Mouse (Mus musculus) heart, postnatal 36 days (tissue): ENCODE results near the gene Ctnna2. TPM values are rescaled to one million over a fixed set of nuclear protein-coding genes. Genes with fewer than 3 reads are reported as not detected.
A peak's percentile ranks its signal among the peaks of the same experiment; 100 is the strongest.

Source experiments
- DNase-seq, 2 experiments: peaks; one replicate each; pipeline ENCODE4 v3.0.0; 2021 to 2022
- intact Hi-C: fragments of 180-260 bp; cut with DNase I; formaldehyde crosslinking; loops from one replicate; pipeline ENCODE4 v1.15.1; 2025
- total RNA-seq, 2 experiments: library from RNA; stranded (reverse); gene quantifications; 2 replicates each; pipeline ENCODE4 v1.2.3; 2021

The Ctnna2 gene
- total RNA-seq, 2 experiments from 2014 or later, result not detected

- no peak for DNase-seq
- intact Hi-C loops, result no loop called here
Measured at GRCm38 (mm10) chr6:77324748-77325147, 654.8 kb downstream of the Ctnna2 start.

DNA sequence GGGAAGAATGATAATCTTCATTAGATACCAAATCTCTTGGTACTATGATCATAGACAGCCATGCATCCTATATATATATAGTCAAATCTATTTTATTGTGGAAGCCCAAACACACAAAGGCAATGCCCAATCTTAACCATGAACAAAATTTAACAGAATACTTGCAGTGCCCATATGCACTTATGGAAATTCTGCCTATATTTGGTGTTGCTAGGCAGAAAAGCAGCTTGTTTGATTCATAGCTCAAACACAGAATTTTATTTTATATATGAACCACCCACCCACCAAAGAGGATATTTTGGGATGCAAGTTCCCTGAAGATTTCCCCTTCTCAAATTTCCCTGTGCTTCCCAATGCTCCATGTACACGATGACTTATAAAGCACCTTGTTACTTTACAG is 655.2 kb downstream of the Ctnna2 start:
- intact Hi-C loops, result no loop called here
- DNase-seq, result no peak

GRCm38 (mm10) chr6:77306796-77307195 is 672.7 kb downstream of the Ctnna2 start:
- intact Hi-C loops, result no loop called here
- DNase-seq, result no peak

GRCm38 (mm10) chr6:77301305-77301704 is 678.2 kb downstream of the Ctnna2 start:
- intact Hi-C loops, result no loop called here
- DNase-seq, result no peak

DNA sequence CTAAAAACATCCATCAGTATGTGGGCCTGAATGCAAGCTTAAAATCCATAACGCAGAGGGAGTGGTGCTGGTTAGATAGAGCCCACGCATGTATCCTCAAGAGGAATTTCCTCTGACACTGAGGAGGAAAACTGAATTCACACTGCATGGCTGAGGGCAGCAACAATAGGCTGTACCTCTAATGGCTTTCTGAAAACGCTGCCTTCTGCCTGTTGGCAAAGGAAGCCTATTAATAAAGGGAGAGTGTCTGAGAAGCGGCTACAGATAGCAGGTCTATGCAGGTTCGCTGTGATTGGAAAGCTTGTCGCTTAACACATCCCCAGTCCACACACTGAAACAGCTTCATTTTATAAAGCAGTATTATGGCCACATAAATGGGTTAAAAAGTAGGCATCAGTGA is 688.1 kb downstream of the Ctnna2 start:
- DNase-seq, result no peak
- intact Hi-C loops, result no loop called here

DNA sequence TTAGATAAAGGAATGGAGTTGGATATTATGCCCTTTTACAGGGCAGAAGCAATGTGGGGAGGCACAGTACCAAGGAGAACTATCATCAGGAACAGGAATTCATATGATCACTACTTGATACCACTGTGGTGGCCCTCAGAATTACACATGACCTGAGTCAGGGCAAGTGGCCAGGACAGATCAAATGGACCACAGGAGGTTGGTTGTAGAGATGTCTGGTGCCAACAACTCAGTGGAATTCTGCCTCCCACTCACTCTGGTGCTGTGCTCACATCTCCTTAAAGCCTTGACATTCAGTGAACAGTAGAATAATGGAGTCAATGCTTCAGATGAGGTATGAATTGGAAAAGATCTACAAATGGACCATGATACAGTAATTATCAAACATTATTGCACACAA is 691.1 kb downstream of the Ctnna2 start:
- no peak for DNase-seq
- intact Hi-C loops, result no loop called here

DNA sequence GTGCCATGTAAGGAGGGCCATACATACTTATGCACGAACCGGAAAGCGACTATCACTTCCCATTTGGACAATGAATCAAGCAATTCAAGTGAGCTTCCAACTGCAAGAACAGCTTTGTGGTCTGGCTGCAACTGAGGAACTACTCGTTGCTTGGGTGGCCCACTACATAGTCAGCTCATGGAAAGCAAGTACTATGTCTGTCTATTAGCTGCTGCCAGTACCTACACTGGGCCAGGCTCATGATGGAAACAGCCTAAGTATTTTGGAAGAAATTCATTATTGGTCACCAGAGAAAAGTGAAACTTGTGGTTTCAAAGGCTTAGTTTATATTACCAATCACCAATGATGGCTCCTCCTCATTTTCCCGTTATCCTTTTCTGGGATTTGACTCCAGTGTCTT is 693.2 kb downstream of the Ctnna2 start:
- intact Hi-C loops, result no loop called here
- DNase-seq, result no peak

GRCm38 (mm10) chr6:77278794-77279193 is 700.7 kb downstream of the Ctnna2 start:
- intact Hi-C loops, result no loop called here
- no peak for DNase-seq

DNA sequence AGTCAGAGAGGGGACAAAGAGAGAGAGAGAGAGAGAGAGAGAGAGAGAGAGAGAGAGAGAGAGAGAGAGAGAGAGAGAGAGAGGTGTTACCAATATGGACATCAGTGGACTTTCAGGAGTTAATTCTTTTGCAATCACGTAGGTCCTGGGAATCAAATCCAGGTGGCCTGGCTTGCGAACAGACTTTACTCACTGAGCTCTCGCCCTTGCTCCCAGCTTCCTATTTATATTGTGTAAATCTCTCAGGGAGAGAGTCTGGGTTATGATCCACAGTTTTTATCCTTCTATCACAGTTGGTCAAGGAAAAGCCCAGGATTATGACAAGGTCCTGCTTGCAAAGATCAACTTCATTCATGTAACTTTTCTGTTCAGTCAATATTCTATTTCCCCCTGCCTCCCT is 714.3 kb downstream of the Ctnna2 start:
- DNase-seq, result no peak
- intact Hi-C loops, result no loop called here

- DNase-seq, result peak in 1 of 2 experiments; percentile 2
- intact Hi-C loops, result no loop called here
Measured at GRCm38 (mm10) chr6:77257358-77258105, 722.0 kb downstream of the Ctnna2 start.

- intact Hi-C loops, result no loop called here
- no peak for DNase-seq
Measured at GRCm38 (mm10) chr6:77256348-77256747, 723.2 kb downstream of the Ctnna2 start.

DNA sequence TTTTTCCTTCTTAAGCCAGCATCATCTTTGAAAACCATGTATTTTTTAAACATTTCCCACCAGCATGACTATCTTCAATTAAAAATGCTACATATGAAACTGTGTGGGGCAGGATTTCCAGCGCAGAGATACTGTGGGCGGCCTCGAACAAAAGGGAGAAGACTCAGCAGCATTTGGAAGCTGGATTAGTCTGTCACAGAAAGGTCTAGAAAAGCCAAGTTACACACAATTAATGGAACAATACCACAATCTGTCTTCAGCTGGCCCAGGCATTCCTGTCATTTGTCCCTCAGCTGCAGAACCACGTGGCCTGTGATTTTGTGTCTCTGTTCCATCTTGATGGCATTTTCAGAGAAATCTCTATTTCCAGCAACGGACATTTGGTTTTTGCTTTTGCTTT is 726.0 kb downstream of the Ctnna2 start:
- DNase-seq, result no peak
- intact Hi-C loops, result no loop called here

GRCm38 (mm10) chr6:77243541-77244231 is 735.8 kb downstream of the Ctnna2 start:
- no peak for DNase-seq
- intact Hi-C loops, result no loop called here

- peak in 1 of 2 experiments; percentile 4 for DNase-seq
- intact Hi-C loops, result no loop called here
Measured at GRCm38 (mm10) chr6:77242601-77243406, 736.7 kb downstream of the Ctnna2 start, which contains the start of gene Lrrtm1. Lrrtm1 (plus strand) TSS chr6:77242689.

DNA sequence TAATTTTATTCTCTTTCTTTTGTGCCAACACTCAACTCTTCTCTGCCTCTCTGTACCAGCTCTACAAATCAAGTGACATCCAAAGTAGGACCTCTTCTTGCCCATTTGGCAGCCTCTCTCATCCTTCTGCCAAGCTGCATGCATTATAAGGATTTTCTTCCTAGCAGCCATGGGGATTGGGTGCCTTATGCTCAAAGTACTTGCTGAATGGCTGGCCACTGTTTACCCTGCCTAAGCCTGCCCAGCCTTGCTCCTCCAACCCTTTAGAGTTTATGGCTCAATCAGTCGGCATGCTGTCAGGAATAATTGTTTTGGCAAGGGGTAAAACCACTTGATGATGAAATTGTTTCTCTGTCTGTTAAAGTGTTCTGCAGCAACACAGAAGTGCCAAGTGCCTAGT is 739.1 kb downstream of the Ctnna2 start:
- DNase-seq, result no peak
- intact Hi-C loops, result no loop called here

- DNase-seq, result no peak
- intact Hi-C loops, result no loop called here
Measured at GRCm38 (mm10) chr6:77222849-77223638, 756.5 kb downstream of the Ctnna2 start.

- DNase-seq, result no peak
- intact Hi-C loops, result no loop called here
Measured at GRCm38 (mm10) chr6:77220776-77221175, 758.7 kb downstream of the Ctnna2 start.

DNA sequence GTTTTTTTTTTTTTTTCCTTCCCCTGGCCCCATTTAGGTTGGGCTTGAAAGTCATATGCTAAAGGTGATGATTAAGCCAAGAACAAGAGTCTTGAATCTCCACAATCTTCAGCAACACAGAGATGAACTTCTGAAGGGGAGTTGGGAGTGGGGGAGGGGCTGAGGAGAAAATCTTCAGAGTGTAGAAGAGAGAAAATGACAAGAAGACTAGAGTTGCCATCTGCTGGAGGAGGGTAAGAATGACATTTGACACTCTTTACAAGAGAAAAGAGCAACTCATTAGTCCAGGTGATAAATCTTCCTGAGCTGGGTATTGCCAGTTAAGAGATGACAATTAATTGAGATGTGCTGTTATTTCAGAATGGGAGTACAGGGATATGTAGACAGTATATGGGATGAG is 760.6 kb downstream of the Ctnna2 start:
- intact Hi-C loops, result no loop called here
- no peak for DNase-seq

- intact Hi-C loops, result no loop called here
- DNase-seq, result no peak
Measured at GRCm38 (mm10) chr6:77215322-77215721, 764.2 kb downstream of the Ctnna2 start.

DNA sequence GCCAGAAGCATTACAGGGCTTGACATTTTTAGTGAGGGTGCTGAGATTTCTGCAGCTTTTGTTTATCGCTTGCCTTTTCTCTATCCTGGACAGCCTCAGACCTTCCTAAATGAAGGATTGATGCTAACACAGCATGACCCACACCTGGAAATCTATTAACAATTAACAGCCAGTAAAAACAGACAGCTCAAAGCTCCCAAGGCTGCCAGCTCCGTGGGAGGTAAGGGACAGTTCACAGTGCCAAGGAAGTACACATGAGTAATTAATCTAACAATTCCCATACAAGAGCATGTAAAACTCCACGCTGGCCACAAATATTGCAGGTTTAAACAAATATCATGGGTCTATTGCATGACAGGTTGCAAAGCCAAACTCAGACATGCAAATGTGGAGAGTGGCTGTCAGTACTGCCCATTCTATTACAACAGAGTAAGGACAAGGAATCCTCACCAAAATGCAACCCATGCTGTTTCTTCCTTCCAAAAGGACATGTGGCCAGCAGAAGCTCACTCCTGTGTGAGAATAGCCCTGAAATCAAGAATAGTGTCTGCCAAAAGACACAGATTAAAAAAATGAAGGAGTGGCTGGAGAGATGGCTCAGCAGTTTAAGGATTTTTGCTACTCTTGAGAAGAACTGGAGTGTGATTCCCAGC is 765.6 kb downstream of the Ctnna2 start:
- DNase-seq, result no peak
- intact Hi-C loops, result no loop called here
